Mouse (Mus musculus) kidney, postnatal 10 days (tissue): ENCODE measurements around the gene Cdkn2aipnl.
A peak's percentile ranks its signal among the peaks of the same experiment; 100 is the strongest.

Experiments used
- DNase-seq: peaks from one replicate; pipeline ENCODE4 v3.0.0; 2021; ENCODE audit warnings: mixed read lengths

Cdkn2aipnl gene

DNA sequence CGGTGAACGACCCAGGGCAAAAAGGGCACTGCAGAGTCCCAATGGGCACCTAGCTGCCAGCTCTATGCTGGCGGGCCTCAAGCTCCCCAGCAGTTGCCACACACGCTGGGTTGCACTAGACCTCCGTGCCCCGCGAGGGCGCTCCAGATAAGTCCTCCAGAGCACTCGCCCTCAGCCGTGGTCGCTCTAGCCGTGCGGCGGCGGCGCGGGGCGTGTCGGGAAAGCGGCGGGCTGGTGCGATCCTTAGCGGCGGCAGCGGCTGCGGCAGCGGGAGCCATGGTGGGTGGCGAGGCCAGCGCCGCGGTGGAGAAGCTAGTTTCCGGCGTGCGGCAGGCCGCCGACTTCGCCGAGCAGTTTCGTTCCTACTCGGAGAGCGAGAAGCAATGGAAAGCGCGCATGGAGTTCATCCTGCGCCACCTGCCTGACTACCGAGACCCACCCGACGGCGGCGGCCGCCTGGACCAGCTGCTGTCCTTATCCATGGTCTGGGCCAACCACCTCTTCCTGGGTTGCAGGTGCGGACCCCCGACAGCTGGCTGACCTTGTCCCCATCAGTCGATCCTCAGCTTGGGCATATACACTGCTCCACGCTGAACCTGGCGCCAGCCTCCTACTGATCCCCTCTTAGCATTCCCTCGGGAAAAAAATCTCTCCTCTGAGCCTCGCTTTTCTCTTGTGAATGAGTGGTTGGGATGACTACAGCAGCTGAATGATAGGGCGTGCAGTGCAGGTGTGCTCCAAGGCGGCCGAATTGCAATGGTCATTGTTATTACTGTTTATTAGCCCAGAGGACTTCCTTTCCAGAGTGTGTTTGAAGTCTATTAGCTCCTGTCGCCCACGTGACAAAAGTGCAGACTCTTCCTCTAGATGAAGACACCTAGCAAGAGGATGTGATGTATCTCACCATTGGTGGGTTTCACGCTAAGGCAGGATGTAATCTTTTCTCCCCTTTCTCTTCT, at the start of gene Cdkn2aipnl:
TSS of gene Cdkn2aipnl (plus strand) at position 219 of the 959 bp plus-strand sequence.
- peak; percentile 98 for DNase-seq

- DNase-seq, result peak; percentile 64
These were observed 49.5 kb upstream of the Cdkn2aipnl start for GRCm38 (mm10) chr11:51917951-51918350.

DNA sequence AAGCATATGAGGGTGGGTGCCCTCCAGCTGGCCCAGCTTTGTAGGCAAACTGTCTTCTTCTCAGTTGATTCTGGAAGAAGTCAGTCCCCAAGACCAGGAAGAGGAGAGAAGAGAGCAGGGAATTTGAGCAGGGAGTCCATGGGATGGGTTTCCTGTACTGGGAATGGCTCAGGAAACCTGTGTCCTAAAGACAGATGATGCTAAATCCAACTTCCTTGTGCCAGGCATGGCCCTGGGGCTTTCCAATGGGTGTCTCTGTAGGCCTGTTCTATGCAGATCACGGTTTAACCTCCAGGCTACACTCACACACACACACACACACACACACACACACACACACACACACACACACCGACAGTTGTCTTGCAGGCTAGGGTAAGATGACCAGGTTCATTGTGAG, 48.9 kb upstream of the Cdkn2aipnl start:
- no peak for DNase-seq

GRCm38 (mm10) chr11:51921355-51922125, 45.9 kb upstream of the Cdkn2aipnl start:
- no peak for DNase-seq

- no peak for DNase-seq
These were observed 45.0 kb upstream of the Cdkn2aipnl start for GRCm38 (mm10) chr11:51922421-51922841.

DNA sequence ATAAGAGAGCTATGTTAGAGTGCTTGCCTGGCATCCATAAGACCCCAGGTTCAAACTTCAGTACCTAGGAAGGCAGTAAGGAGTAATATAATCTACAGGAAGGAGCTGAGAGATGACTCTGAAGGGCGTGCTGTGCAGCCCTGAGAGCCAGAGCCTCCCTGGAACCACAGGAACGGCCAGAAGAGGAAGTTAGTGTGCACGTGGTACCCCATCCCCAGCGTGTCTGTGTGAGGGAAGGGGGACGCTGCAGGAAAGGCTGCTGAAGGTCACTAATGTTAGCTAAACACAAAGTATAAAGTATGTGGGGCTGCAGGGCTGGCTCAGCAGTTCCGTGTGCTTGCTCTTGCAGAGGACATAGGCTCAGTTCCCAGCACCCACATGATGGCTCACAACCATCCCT, 41.9 kb upstream of the Cdkn2aipnl start:
- DNase-seq, result no peak

DNA sequence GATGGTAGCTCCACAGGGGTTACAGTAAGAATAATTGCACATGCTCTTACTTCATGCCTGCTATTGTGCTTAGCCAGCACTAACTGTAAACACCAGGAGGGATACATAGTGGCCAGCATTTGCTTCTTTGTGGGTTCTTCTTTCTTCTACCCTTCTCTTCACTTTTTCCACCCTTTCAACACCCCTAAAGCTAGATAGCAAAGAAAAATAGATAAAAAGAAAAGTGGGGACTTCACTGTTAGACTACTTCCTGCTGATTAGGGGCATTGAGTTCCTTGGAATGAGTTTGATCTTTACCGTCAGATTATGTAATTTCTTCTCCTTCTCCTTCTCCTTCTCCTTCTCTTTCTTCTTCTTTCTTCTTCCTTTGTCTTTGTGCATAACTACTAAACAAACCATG, 41.1 kb upstream of the Cdkn2aipnl start:
- no peak for DNase-seq

DNA sequence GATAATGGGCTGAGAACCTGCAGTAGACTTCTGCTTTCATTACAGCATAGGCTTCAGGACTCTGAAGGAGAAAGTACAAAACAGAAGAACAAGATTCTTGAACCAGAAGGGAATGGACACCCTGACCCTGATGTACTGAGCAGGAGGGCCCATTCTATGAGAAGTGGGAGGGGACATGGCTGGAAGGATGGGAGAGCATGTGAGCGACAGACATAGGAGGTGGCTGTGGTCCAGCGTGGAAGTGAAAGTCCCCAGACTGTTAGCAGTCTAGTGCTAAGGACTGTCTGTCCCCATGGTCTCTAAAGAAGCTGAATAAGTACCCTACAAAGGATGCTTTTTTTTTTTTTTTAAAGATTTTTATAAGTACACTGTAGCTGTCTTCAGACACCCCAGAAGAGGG, 40.4 kb upstream of the Cdkn2aipnl start:
- no peak for DNase-seq

- no peak for DNase-seq
These were observed 36.3 kb upstream of the Cdkn2aipnl start for GRCm38 (mm10) chr11:51931138-51931537.

DNA sequence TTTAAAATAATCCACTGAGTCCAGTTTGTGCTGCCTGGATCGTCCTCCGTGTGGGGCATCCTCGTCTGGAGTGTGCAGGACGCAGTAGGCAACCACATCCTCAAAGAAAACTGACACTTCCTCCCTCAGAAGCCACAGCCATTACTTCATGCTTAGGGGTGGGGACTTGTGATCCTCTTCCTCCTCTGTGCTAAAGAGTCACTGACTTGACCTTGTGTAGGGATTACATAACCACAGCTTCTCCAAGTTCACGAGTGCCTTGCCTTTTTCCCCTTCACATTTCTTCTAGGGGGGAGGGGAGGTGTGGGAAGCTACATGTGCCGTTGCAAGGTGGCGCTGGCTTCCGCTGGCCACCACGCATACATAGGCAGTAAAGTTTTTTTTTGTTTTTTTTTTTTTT, 35.7 kb upstream of the Cdkn2aipnl start:
- no peak for DNase-seq

DNA sequence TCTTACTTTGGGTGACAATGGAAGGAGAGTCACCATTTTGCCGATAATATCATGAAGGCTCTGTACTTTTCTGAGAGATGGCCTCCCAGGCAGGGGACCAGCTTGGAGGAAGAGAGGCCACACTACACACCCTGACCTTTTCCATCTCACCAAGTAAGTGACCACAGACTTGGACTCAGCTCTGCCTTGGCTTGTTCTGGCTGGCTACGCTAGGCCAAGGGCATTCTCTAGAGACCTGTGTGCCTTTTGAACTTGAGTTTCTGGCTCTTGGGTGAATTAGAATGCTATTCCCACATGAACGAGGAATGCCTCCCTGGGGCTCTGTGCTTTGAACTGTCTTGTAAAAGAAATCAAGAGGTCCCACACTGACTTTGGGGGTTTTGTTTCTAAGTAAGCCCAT, 33.2 kb upstream of the Cdkn2aipnl start:
- DNase-seq, result no peak

DNA sequence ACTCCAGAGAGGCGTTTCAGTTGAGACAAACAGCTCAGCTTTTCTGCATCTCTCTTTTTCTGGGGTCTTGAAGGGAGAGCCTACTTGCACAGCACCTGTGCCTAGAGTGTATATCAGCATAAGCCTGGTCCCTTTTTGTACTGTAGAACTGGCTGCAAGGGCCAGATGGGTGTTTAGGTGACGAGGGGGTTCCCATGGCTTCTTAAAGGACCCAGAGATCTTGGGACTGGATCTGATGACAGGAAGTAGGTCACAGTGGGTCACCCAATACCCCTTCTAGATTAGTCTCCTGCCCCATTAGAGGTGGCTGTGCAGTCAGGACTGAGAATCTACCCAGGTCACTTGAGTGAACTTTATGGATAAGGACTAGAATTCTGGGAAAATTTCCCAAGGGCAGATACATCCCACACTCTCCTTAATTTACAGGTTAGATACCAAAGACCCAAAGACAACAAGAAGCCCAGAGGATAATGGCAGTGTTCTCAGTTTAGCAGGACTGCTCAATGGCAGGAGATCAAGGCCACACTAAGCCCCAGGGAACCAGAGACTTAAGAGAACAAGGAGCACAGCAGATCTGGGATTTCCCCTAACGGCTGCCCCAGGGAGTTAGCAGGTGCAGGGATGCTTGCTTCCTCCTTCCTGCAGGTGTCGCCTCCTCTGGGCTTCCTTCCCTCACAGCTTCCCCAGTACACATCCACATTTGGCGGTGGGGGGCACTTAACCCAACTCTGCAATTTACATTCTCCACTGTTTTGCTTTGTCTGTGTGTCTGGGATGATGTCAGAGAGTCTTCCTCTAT, 31.6 kb upstream of the Cdkn2aipnl start:
- no peak for DNase-seq

DNA sequence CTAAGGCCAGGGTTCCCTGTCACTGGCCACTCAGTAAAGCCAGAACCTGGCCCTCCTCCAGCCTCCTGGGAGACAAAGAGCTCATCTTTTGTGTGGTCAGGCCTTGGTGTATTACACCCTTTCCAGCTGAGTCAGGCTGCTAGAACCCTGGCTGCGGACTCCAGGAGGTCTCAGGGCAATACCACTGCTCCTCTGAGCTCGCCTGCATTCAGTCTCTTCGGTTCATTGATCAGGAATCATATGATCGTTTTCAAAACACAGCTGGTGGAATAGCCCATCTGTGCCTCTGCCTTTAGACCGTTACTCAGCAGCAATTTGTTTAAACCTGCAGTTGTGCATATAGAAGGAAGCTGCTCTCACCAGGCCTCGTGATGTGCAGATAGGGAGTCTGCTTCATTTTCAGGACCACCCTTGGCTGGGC, 30.1 kb upstream of the Cdkn2aipnl start:
- no peak for DNase-seq

DNA sequence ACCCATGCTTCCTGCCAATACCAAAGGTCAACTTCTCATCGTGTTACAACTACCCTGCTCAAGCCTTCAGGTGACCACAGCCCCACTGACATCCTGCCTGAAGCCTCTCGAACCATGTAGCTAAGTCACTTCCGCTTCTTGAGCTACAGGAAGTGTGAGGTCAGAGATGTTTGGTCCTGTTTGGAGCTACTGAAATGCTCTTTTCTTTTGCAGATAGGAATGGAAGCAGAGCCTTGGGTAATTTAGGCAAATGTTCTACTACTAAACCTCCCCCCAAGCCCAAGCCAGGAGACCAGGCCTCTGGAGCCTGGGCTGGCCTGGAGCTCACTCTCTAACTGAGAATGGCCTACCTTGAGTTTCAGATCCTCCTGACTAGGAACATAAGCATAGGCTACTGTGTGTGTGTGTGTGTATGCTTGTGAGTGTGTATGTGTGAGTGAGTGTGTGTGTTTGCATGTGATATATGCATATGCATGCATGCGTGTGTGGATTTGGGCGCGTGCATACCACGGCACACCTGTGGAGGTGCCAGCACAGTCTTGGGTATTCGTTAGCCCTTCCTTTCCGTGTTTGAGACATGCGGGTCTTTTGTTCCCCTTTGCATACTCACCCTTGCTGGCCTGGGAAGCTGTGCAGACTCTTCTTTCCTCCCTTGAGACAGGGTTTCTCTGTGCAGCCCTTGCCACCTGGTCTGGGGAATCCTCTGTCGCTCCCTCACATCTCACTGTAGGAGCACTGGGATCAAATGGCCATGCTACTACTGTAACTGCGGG, 28.5 kb upstream of the Cdkn2aipnl start:
- no peak for DNase-seq

GRCm38 (mm10) chr11:51939590-51939955, 27.9 kb upstream of the Cdkn2aipnl start:
- no peak for DNase-seq

DNA sequence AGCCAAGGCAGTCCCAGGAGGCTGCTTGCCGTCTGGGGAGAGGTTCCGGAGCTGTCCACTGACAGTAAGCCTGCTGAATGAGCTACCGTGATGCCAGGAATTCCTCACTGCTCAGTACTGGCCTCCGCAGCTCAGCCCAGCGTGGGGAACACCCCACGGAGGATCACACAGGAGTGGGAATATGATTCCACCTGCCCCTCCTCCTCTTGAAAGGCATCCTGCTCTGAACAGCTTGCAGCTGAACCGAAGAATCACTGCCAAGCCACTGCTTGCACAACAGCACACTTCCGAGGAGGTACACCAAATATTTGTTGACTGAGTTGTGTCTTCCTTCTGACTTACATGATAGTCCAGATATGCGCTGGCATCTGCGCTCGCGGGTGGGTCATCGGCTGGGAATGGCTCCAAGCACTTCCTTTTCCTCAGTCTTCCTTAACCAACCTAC, 26.9 kb upstream of the Cdkn2aipnl start:
- peak; percentile 53 for DNase-seq

GRCm38 (mm10) chr11:51942602-51943499, 24.6 kb upstream of the Cdkn2aipnl start:
- DNase-seq, result no peak

GRCm38 (mm10) chr11:51943500-51943841, 24.0 kb upstream of the Cdkn2aipnl start:
- DNase-seq, result no peak

DNA sequence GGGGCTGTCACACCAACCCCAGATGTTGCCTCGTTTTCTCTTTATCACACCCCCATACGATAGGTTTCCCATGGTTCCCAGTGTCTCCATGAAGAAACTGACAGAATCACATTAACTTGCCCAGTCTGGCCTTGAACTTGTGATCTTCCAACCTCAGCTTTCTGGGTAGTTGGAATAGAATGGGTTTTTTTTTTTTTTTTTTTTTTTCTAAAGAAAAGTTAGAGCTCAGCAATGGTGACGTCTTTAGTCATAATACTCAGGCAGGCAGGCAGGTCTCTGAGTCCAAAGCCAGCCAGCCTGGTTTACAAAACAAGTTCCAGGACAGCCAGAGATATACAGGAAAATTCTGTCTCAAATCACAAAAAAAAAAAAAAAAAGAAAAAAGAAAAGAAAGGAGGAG, 23.2 kb upstream of the Cdkn2aipnl start:
- no peak for DNase-seq

GRCm38 (mm10) chr11:51945548-51945947, 21.9 kb upstream of the Cdkn2aipnl start:
- DNase-seq, result no peak

DNA sequence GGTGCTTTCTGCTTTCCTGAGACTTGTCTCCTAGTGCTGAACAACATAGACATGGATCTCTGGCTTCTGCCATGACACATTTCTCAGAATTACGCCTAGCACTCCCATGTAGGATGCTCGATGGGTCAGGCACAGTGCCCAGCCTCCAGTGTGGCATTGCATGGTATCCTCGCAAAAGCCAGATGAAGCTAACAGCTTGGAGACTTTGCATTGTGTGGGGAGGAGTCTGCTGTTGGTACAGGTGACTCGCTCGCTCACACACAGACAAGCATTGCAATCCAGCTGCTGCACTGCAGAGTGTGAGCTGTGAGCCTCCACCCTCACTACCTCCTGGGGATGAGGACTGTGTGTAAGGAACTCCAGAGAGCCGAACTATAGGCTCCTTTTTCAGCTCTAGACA, 21.3 kb upstream of the Cdkn2aipnl start:
- no peak for DNase-seq
